Mouse (Mus musculus) NIH3T3 (cell line): ENCODE results near the gene Nemp1.

Experiments
- DNase-seq: peaks from one replicate; pipeline ENCODE4 v3.0.0-alpha.2; 2012; ENCODE audit warnings: low read depth

Gene Nemp1

DNA sequence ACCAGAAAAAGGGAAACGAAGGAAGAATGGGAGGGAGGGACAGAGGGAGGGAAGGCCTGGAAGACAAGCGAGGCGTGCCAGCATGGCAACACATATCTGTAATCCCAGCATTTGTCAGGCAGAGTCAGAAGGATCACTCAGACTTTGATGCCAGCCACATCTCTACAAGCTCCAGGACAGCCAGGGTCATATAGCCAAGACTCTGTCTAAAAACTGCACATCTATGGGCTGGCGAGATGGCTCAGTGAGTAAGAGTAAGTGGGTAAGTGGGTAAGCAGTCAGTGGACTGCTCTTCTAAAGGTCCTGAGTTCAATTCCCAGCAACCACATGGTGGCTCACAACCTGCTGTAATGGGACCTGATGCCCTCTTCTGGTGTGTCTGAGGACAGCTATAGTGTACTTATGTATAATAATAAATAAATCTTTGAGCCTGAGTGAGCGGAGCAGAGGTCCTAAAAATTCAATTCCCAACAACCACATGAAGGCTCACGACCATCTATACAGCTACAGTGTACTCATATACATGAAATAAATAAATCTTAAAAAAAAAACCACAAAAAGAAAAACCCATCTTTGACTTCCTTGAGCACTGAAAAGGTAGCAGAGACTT, 7.5 kb downstream of the Nemp1 start:
- no peak for DNase-seq

DNA sequence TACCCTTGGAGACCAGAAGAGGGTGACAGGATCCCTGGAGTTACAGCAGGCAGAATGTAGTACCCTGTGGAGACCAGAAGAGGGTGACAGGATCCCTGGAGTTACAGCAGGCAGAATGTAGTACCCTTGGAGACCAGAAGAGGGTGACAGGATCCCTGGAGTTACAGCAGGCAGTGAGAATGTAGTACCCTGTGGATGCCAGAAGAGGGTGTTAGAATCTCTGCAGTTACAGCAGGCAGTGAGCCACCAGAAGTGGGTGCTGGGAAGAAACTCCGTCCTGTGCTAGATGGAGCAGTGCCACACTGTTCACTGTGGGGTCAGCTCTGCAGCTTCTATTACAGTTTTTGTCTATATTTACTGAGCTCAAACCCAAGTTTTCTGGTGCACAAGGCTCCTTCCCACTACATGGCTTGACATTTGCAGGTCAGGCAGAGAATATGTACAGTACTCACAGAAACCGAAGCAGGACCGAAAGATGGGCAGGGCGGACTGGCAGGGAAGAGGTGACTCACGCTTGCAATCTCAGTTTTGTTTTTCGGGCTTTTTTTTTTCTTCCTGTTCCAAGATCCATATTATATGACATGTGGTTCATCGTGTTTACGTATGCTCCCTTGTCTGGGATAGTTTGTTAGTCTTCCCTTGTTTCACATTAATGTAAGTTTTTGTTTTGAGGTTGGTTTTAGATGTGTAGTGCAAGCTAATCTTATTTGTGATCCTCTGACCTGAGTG, 8.3 kb downstream of the Nemp1 start:
- DNase-seq: peak; percentile 94

DNA sequence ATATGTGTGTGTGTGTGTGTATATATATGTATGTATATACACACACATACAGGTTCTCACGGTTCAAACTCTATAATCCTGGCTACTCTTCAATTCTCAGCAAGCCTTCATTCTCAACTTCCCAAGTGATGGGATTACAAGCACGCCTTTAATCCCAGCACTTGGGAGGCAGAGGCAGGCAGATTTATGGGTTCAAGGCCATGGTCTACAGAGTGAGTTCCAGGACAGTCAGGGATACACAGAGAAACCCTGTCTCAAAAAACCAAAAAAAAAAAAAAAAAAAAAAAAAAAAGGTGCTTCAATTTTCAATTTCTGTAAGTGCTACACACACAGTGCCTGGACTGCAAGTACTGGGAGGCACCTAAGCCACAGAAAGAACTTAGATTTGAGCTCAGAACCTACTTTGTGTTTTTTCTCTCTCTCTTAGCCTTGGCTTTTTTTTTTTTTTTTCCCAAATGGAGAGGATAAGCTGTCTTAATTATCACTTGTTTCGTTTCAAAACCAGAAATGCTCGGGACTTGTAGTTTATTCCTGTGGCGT, 9.2 kb downstream of the Nemp1 start:
- DNase-seq: no peak

DNA sequence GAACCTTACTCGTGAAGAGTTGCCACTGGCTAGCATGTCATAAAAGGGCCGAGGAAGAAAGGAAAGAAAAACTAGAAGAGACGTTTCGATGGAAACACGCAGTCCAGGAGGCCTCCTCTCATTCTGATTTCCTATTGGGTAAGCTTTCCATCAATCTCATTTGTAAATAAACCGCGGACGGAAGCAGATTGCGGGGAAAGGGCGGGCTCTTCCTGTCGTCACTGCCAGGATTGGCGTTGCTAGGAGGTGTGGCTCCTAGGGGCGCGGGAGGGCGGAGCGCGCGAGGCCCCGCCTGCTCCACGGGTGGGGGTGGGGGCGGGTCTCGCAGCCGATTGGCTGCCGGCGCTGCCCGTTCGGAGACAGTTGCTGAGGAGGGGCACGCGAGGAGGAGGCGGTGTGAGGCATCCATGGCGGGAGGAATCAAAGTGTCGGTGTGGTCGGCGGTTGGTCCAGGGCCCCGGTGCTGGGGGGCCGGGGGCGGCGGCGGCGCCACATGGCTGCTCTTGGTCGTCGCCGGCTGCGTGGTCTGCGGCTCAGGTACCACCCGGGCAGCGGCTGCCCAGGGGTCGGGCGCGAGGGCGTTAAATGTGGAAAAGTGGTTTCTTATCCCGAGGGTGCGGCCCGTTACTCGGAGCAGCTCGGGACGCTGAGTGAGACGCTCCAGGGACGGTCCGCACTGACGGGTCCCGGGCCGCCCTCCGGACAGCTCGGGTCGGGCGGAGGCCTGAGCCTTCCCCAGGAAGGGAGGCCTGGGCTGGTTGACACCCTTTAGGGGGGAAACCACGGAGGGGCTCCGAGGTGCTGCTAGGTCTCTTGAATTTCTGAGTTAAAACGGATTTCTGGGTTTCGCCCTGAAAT, 10.2 kb downstream of the Nemp1 start:
- peak; percentile 99 for DNase-seq

DNA sequence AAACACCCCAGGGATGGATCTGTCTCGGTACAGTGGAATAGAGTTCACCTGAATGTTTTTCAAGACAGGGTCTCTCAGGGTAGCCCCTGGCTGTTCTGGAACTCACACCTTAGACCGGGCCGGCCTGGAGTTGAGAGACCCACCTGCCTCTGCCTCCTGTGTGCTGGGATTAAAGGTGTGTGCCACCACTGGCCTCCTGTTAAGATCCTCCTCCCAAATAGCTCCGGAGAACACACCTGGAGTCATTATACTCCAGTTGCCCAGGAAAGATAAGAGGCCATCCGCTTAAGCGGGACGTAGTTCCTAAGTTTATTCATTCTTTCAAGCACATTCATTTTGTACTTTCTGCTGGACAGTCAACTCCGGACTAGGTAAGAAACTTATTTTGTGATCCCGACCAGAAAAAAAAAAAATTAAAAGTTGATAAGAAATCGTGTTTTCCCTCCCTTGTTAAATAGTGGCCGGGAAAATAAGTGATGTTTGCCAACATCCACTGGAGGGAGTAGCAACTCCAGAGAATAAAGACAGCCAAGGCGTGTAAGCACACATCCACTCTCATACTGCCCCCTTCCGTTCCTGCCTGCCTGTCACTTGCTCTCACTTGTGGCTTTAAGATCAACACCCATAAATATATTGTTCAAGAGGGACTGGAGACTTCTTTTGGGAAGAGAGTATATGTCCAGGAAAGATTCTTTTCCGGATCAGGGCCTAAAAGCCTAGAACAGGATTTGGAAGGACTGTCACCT, 11.1 kb downstream of the Nemp1 start:
- peak; percentile 92 for DNase-seq

DNA sequence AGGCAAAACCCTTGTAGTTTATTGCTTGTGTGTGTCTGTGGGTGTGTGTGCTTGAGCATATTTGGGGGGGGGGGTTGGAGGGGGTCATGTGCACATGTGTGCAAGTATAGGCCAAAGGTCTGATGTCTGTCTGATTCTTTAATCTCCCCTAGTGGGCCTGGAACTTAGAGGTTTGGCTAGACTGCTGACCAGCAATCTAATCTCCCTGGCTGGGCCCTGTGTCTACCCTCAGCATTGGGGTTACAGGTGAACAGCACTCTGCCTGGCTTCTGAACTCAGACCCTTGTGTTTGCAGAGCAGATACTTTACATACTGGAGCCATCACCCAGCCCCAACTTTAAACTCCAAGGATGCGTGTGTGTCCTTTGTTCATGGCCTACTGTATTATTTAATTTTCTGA, 12.5 kb downstream of the Nemp1 start:
- DNase-seq: no peak

DNA sequence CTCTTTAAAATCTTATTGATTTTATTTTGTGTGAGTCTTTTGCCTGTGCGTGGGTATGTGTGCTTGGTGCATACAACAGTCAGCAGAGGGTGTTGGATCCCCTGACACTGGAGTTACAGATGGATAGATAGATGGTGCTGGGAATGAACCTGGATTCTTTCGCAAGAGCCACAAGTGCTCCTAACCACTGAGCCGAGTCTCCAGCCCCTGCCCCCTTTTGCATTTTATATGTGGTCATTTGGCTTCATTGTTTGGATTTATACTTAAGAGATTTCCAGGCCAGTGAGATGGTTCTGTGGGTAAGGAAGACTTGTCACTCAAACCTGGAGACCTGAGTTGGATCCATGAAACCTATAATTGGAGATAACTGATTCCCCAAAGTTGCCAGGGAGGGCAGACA, 13.2 kb downstream of the Nemp1 start:
- DNase-seq: no peak

DNA sequence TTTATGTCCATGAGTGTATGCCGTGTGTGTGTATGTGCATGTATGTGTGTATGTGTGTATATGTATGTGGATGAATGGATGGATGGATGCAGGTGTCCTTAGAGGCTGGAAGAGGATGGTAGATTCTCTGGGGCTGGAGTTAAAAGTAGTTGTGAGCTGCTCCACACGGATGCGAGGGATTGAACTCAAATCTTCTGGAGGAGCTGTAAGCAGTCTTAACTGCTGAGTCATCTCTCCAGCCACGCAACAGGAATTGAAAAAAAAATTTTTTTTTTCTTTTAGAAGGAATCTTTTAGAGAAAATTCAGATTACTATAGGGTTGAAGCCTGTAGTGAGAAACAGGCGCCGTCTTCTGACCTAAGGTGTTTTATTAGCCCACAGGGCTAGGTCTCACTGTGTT, 16.2 kb downstream of the Nemp1 start:
- DNase-seq: peak; percentile 73

DNA sequence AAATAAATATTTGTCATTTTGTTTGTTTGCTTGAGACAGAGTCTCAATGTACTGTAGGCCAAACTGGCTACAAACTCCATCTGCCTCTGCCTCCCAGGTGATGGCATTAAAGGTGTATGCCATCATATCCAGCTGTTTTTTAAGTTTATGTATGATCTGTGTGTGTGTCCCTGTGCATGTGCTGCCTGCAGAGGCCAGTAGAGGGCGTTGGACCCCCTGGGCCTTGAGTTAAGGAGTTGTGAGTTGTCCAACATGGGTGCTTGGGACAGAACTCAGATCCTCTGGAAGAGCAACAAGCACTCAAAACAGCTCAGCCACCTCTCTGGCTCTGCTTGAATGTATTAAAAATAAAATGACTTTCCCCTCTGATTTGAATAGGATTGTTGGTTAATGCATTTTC, 24.4 kb downstream of the Nemp1 start:
- no peak for DNase-seq

DNA sequence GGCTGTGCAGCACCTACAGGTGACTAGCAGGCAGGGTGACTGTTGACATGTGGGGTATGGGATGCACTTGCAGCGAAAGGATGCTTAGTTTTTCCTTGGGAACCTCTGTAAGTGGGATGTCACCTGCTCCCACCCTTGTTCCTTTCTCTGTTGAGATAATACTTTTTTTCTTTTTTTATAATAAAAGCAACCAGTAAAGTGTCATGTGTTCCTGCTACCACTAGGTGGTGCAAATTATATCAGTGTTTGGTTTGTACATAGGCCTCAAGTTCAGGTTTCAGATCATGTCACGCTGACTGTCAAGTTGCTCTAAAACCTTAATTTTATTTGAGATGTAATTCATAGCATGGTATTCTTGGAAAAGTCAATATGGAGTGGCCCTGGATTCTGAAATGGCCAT, 27.9 kb downstream of the Nemp1 start:
- peak; percentile 69 for DNase-seq

DNA sequence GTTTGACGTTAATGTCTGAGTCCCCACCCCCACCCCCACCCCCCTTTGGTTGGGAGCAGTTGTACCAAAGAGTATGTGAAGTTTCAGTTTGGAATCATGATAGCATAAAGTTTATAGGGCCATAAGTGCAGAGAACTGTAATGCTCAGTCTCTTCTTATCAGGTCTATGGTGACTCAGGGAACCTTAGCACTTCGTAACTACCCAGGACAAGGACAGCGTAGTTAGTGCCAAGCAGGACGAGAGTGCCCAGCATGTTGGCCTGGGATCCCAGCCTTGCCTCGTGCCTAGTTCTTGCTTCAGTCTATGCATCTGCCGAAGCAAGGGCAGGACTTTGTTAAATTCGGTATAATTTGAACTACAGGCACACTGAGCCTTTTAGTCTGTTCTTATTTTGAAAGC, 29.1 kb downstream of the Nemp1 start:
- DNase-seq: no peak

DNA sequence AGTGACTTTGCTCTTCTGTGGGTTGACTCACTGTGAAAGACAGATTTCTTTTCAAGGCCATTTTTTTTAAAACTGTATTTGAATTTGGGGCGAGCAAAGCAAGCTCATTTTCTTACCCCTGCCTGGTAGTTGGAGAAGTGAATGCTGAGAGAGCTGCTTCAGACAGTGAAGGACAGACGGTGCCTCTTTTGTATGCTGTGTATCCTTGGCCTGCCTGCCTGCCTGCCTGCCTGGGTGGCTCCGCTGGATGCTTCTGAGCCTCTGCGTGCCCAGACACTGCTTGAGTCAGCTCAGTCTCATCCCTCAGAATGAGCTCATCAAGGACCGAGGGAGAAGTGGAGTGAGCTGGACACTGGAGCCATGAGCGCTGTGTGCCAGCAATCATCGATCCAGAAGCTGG, 32.3 kb downstream of the Nemp1 start:
- no peak for DNase-seq

DNA sequence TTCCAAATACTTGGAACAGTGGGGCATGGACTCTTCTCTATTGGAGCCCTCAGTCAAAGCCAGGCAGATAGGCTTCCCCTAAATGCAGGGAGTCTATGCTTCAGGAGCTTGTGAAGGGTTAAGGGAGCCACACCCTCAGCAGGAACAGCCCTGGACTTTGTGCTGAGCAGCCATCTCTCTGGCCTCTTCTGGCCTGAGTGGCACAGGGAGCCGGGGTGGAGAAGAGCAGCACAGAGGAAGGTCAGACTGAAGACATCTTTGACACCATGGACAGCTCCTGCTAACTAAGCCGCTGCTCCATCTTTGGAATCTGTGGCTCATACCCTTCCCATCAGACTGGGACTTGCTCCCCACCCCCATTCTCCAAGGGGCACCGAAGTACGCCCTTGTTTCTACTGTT, 36.6 kb downstream of the Nemp1 start:
- DNase-seq: peak; percentile 58

DNA sequence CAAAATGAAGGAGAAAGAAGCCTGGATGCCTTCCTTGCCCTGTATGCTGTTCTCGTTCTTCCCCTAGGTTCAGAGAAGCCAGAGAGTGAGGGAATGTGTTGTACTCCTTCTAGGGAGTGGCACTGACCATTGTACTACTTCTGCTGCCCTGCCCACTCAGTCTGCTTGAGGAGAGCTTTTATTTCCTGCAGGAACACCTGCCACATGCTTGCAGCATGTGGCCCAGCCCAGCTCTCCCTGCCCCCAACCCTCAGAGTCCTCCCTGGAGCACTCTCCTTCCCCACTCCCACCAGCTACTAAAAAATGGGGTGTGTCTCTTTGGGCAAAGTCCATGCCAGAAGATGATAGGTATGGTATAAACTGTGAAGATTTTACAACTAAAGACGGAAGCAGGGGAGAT, 37.6 kb downstream of the Nemp1 start:
- no peak for DNase-seq

DNA sequence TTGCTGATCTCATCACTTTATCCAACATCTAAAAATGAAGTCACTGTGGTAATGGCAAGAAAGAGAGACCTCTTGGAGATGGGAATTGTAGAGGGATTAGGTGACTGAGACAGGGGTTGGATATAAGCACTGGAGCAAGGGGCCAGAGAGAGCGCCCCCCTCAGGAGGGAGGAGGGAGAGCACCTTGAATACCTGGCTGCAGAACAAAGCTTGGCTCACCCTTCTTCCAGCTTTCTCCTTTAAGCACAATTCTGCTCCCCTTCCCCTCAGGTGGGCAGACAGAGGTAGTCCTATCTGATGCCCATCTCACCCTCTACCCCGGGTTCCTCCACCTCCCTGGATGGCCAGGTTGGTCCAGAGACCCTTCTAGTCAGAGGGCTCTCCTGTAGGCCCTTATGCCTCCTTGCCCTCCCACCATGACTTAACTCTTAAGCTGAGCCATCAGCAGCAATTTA, 38.1 kb downstream of the Nemp1 start, which contains the start of gene Myo1a:
Gene Myo1a (plus strand): TSS at position 405 of the 455 bp plus-strand sequence.
- no peak for DNase-seq

DNA sequence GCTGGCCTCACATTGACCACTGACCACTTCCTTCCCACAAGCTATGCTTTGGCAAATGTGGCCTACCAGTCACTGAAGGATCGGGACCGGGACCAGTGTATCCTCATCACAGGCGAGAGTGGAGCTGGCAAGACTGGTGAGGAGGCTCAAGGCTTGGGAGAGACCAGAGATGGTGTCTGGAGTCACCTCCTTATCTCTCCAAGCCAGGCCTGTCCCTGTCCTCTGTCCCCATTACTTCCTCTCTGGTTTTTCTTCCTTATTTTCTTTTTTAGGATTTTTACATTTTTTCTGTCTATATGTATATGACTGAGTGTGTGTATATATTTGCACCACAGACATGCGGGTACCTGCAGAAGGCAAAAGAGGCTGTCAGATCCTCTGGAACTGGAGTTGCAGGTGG, 39.1 kb downstream of the Nemp1 start:
- no peak for DNase-seq

DNA sequence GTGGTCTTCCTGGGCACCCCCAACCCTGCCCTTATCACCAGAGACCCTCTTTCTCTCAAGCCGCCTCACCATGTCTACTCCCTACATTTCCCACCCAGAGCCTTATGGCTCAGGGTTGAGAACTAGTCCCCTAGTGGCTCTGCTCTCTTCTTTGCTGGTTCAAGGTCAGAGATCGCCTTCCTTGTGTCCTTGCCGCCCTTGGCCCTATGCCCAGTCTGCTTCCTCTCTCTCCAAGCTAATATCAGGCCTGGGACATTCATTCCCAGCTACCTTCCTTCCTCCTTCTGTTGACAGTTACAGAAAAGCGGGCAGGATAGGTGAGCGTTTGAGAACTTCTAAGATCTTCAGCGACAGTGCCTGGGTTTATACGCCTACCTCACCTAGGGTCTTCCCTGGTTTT, 41.0 kb downstream of the Nemp1 start:
- no peak for DNase-seq

DNA sequence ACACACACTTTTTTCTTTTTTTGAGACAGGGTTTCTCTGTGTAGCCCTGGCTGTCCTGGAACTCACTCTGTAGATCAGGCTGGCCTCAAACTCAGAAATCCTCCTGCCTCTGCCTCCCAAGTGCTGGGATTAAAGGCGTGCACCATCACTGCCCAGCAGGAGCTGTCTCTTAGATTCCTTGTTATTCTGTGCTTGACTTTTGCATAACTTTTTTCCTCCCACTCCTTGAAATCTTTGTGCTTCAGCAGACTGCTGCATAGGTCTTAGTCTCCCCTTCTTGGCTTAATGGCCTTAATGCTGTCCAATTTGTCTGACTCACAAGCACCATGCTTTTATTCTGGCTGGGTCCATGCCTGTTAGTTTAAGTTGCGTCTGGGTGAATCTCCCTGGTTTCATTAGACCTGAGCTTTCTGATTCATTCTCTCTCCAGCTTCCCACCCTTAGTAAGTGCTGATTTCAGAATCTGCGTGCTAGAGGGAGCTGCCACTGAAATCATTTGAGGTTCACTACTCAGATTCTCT, 42.2 kb downstream of the Nemp1 start:
- peak; percentile 62 for DNase-seq

DNA sequence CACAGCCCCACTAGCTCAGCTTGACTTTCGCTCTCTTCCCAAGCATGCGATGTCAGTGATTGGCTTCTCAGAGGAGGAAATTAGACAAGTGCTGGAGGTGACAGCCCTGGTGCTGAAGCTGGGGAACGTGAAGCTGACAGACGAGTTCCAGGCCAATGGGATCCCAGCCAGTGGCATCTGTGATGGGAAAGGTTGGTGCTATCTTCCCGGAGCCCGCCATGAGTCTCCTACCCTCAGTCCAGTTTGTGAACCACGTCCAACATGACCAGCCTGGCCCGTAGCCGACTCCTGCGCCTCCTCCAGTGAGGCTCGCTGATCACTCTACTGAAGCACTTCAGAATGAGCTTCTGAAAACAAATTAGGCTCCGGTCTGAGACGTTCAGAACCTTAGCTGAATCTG, 43.6 kb downstream of the Nemp1 start:
- DNase-seq: no peak

DNA sequence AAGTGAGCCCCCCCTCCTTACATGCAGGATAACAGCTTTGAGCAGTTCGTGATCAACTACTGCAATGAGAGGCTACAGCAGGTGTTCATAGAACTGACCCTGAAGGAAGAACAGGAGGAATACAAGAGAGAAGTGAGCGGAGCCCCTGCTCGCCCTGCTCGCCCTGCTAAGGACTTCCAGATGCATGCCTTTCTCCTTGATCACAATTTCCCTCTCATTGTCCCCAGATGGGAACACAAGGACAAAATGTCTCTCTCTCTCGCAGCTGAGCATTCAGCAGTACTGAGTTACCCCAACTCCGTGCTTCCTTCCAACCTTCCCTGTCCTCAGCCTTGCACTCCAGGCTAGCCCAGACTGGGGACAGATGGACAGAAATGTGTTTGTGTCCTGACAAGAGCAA, 46.0 kb downstream of the Nemp1 start:
- peak; percentile 31 for DNase-seq

DNA sequence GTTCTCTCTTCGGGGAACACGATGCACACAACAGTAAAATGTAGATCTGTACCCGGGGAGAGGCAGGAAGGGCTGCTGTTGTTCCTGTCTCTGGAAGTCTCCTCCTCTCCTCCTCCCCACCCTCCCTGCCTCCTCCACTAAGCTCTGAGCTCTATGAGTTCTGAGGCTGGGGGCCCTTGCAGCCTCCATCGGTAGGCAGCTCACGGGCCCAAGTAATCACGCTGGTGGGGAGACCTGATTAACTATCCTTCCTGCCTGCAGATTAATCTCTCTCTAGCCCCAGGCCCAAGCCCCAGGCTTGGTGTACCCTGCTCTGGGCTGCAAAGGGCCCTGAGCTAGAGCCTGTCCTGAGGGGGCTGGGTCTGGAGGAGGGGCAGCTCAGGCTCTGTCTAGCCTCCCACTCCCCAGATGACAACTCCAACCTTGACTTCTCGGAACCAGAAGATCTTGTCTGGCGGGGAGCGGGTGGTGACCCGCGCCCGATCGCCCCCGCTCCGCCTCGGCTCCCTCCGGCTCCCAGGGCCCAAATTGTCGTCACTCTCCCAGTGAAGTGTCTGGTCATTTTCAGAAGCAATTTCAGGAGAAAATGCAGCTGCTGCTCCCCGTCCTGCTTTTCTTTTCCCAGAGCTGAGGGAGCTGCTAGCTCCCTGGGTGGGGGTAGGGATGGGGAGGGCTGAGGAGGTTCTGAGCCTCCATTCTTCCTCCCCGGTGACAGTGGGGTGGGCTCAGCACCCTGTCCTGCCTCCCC, 55.1 kb downstream of the Nemp1 start:
- DNase-seq: no peak
